Mouse (Mus musculus): ENCODE measurements at regions not wholly inside any gene's neighbourhood (a gene's known extent, or its start where the extent isn't known, plus 50 kb on each side); places are given as distances from the start of the nearest gene placed in this dataset.

DNA sequence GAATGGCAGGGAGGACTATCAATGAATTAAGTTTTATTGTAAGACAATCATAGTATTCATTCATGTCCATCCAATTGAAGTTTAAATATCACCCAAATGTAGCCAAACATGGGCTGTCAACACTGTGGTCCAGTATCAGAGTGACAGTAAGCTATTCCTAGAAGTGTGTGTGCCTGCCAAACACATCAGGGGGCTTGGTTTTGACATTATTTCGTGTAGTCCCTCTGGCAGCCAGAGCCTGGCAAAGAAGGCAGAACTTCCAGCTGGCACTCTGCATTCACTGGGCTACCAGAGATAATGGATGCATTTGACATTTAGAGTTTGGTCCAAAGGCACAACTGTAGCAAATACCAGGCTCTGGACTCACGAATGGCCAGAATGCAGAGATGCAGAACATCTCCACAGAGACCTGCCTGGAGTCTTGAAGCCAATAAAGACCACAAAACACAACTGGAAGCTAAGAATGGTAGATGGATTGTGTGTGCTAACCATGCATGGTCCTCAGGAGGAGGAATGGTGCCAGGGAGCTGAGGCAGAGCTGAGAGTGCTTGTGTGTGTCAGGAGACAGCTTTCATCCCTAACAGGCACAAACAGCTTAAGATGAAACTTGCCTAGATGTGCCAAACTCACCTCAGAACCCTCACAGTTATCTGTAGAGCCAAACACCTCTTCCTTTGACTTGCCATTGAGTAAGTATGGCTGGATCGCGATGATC lies 210.9 kb downstream of the Lrig3 start:
- DNase-seq (ENCODE audit: low read depth, low spot score), result no peak

GRCm38 (mm10) chr10:126182386-126182785 lies 216.4 kb downstream of the Lrig3 start:
- DNase-seq (ENCODE audit: low read depth, low spot score), result no peak

GRCm38 (mm10) chr10:126183961-126184360 lies 218.0 kb downstream of the Lrig3 start:
- DNase-seq (ENCODE audit: low read depth, low spot score), result no peak

DNA sequence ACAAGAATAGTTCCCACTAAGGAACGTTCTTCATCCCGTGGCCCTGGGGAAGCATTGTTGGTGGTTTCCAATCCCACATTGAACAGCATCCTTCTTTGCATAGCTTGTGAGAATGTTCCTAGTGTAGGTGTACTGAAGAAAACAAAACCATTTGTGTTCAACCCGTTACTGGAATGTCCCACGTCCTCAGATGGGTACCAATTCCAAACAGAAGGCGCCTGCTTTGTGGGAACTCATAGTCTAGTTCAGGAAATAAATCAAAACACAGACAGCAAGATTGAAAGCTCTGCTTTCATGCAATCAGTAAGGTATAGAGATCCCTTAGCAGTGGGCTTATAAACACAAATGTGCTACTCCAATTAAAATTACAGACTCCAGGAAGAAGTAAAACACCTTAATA lies 219.4 kb downstream of the Lrig3 start:
- DNase-seq (ENCODE audit: low read depth, low spot score), result no peak

- DNase-seq (ENCODE audit: low read depth, low spot score), result no peak
Measured at GRCm38 (mm10) chr10:126186086-126186485, 220.1 kb downstream of the Lrig3 start.

GRCm38 (mm10) chr10:126189001-126189400 lies 223.0 kb downstream of the Lrig3 start:
- DNase-seq (ENCODE audit: low read depth, low spot score), result no peak
